27 mouse cellular contexts compared by ENCODE assay signal in genomic region chr4:26000364-26000763, GRCm38 (mm10).
DNase-seq lines count a peak whose midpoint lies in the region; ATAC-seq and TF ChIP-seq lines count a peak whose summit lies in the region.
"Had no signal": no experiment of that assay in that cellular context is flagged by ENCODE, and none has a peak within 500 bp of the region (broad histone marks: within the 10 kb centered on the region; RNA-seq: fewer than 3 reads in every experiment).

No protein-coding gene starts in this region.

- no peak for TF ChIP-seq CTCF in hindbrain, postnatal 0 days (IDR thresholded peaks at IDR 0.05; ENCODE audit: low read depth)

- no peak for DNase-seq in cerebellum, postnatal 4 days (ENCODE audit: low spot score in 2 of 2)
- peak; percentile 45 for DNase-seq in hindbrain, postnatal 0 days (ENCODE audit: low spot score)
- DNase-seq in cerebellum, adult 18-20 months, result peak; percentile 71 to 77
- peak; percentile 56 to 80 for DNase-seq in cerebellum, postnatal 14 days
- DNase-seq in thymus, postnatal 0 days (ENCODE audit: low spot score), result no peak
- DNase-seq: adrenal gland, postnatal 14 days; gastrocnemius, postnatal 25 days; heart, adult 18-20 months; heart, postnatal 14 days; kidney, postnatal 25 days; layer of hippocampus, postnatal 36 days; lung, postnatal 36 days; midbrain, embryonic 14.5 days; retina, postnatal 1 day; right cerebral cortex, postnatal 25 days; spleen, adult 18-20 months had no signal

- H3K36me3 ChIP-seq in hindbrain, postnatal 0 days (ENCODE audit: insufficient read depth, low read length), result no peaks in the 10 kb centered on the region
- no peaks in the 10 kb centered on the region for H3K36me3 ChIP-seq in hindbrain, embryonic 13.5 days
- no peaks in the 10 kb centered on the region for H3K36me3 ChIP-seq in heart, embryonic 12.5 days
- H3K36me3 ChIP-seq: heart, embryonic 13.5 days; liver, embryonic 15.5 days; lung, embryonic 15.5 days; neural tube, embryonic 13.5 days had no signal

- no peaks in the 10 kb centered on the region for H3K4me1 ChIP-seq in hindbrain, postnatal 0 days (ENCODE audit: insufficient read depth, low read length)
- no peaks in the 10 kb centered on the region for H3K4me1 ChIP-seq in hindbrain, embryonic 13.5 days (replicated peaks)
- no peaks in the 10 kb centered on the region for H3K4me1 ChIP-seq in heart, embryonic 12.5 days (replicated peaks)
- H3K4me1 ChIP-seq: heart, embryonic 13.5 days; liver, embryonic 15.5 days; lung, embryonic 15.5 days; megakaryocyte, embryonic 14.5 days; neural tube, embryonic 13.5 days had no signal

- H3K27me3 ChIP-seq in hindbrain, postnatal 0 days (ENCODE audit: insufficient read depth, low read length), result no peaks in the 10 kb centered on the region
- H3K27me3 ChIP-seq in hindbrain, embryonic 13.5 days, result no peaks in the 10 kb centered on the region
- H3K27me3 ChIP-seq in heart, embryonic 12.5 days (replicated peaks), result no peaks in the 10 kb centered on the region
- H3K27me3 ChIP-seq: heart, embryonic 13.5 days; liver, embryonic 15.5 days; lung, embryonic 15.5 days; megakaryocyte, embryonic 14.5 days; neural tube, embryonic 13.5 days had no signal

- ATAC-seq in cerebellum, adult (ENCODE audit: insufficient number of reproducible peaks, low FRiP score, low TSS enrichment), result peak; percentile 98
- peak; percentile 51; the same call in 1 of the 2 replicates for ATAC-seq in hindbrain, postnatal 0 days
- no peak for ATAC-seq in hindbrain, embryonic 13.5 days (ENCODE audit: low FRiP score)
- ATAC-seq in heart, embryonic 12.5 days (ENCODE audit: insufficient number of reproducible peaks, low FRiP score), result no peak
- ATAC-seq: activated CD4-positive, CD25-positive, alpha-beta regulatory T cell, adult 4 months had no signal

- 61% methylated on average over 3 of the region's 3 CpGs for WGBS in hindbrain, postnatal 0 days
- WGBS in hindbrain, embryonic 13.5 days, result 70% methylated on average over 3 of the region's 3 CpGs
- 63% methylated on average over 3 of the region's 3 CpGs for WGBS in heart, embryonic 12.5 days

- H3K9ac ChIP-seq in hindbrain, postnatal 0 days (replicated peaks; ENCODE audit: low read length), result no peak overlapping the region
- H3K9ac ChIP-seq in hindbrain, embryonic 13.5 days, result no peak overlapping the region
- no peak overlapping the region for H3K9ac ChIP-seq in heart, embryonic 12.5 days
- H3K9ac ChIP-seq: heart, embryonic 13.5 days; liver, embryonic 15.5 days; lung, embryonic 15.5 days; neural tube, embryonic 13.5 days had no signal

- H3K9me3 ChIP-seq in hindbrain, postnatal 0 days (ENCODE audit: low read length), result no peaks in the 10 kb centered on the region
- no peaks in the 10 kb centered on the region for H3K9me3 ChIP-seq in hindbrain, embryonic 13.5 days
- no peaks in the 10 kb centered on the region for H3K9me3 ChIP-seq in heart, embryonic 12.5 days (replicated peaks)
- H3K9me3 ChIP-seq: heart, embryonic 13.5 days; liver, embryonic 15.5 days; lung, embryonic 15.5 days; neural tube, embryonic 13.5 days had no signal

- no peak overlapping the region for H3K27ac ChIP-seq in hindbrain, postnatal 0 days
- no peak overlapping the region for H3K27ac ChIP-seq in hindbrain, embryonic 13.5 days
- no peak overlapping the region for H3K27ac ChIP-seq in heart, embryonic 12.5 days (ENCODE audit: poor library complexity, severe bottlenecking)
- H3K27ac ChIP-seq: heart, embryonic 13.5 days; layer of hippocampus, adult 2 months; liver, embryonic 15.5 days; lung, embryonic 15.5 days; neural tube, embryonic 13.5 days had no signal

- no peak overlapping the region for H3K4me3 ChIP-seq in hindbrain, postnatal 0 days (ENCODE audit: low read length)
- H3K4me3 ChIP-seq in hindbrain, embryonic 13.5 days, result no peak overlapping the region
- H3K4me3 ChIP-seq in heart, embryonic 12.5 days, result no peak overlapping the region
- H3K4me3 ChIP-seq: heart, embryonic 13.5 days; layer of hippocampus, adult 2 months; liver, embryonic 15.5 days; lung, embryonic 15.5 days; megakaryocyte, embryonic 14.5 days; myocyte; neural tube, embryonic 13.5 days had no signal

- no peak overlapping the region for H3K4me2 ChIP-seq in hindbrain, postnatal 0 days (ENCODE audit: low read depth, low read length)
- H3K4me2 ChIP-seq in hindbrain, embryonic 13.5 days, result no peak overlapping the region
- no peak overlapping the region for H3K4me2 ChIP-seq in heart, embryonic 12.5 days
- H3K4me2 ChIP-seq: heart, embryonic 13.5 days; liver, embryonic 15.5 days; lung, embryonic 15.5 days; neural tube, embryonic 13.5 days had no signal

Comparison
In these comparisons a context has a peak if more than half of its experiments do, and no peak if none do; other contexts are left out.
1. ATAC-seq: peak in cerebellum, adult (single experiment) and hindbrain, postnatal 0 days (single experiment); none in hindbrain, embryonic 13.5 days (single experiment) and heart, embryonic 12.5 days (single experiment).
2. DNase-seq: peak in hindbrain, postnatal 0 days (single experiment), cerebellum, adult 18-20 months (2 of 2) and cerebellum, postnatal 14 days (2 of 2); none in cerebellum, postnatal 4 days (0 of 2) and thymus, postnatal 0 days (single experiment).